Comparison of ENCODE assay signal across 10 mouse cellular contexts in genomic region chr5:148555156-148555555, GRCm38 (mm10). TPM values are rescaled to one million over a fixed set of nuclear protein-coding genes. Genes with fewer than 3 reads are reported as not detected.
DNase-seq lines count a peak whose midpoint lies in the region; ATAC-seq and TF ChIP-seq lines count a peak whose summit lies in the region.
"Had no signal": no experiment of that assay in that cellular context is flagged by ENCODE, and none has a peak within 500 bp of the region (broad histone marks: within the 10 kb centered on the region; RNA-seq: fewer than 3 reads in every experiment).

No protein-coding gene starts in this region.

- H3K9ac ChIP-seq in stomach, embryonic 14.5 days (replicated peaks; ENCODE audit: low read depth, low read length): no peak overlapping the region
- H3K9ac ChIP-seq in stomach, postnatal 0 days (ENCODE audit: low read length): no peak overlapping the region
- no peak overlapping the region for H3K9ac ChIP-seq in limb, embryonic 14.5 days (ENCODE audit: low read depth, low read length, severe bottlenecking)

- no peaks in the 10 kb centered on the region for H3K9me3 ChIP-seq in stomach, embryonic 14.5 days (ENCODE audit: control insufficient read depth, low read depth, low read length)
- H3K9me3 ChIP-seq in stomach, postnatal 0 days (ENCODE audit: control insufficient read depth, low read length): no peaks in the 10 kb centered on the region
- H3K9me3 ChIP-seq in limb, embryonic 14.5 days (ENCODE audit: control insufficient read depth, low read length): no peaks in the 10 kb centered on the region
- H3K9me3 ChIP-seq: embryonic facial prominence, embryonic 15.5 days had no signal

- intact Hi-C loops in heart, postnatal 25 days (cut with DNase I): no loop called here
- intact Hi-C loops in gastrocnemius, adult 2 months (cut with DNase I): loop anchor here (10.0 kb wide), 1 partner anchor 1600 kb away; no protein-coding TSS in a partner anchor

- H3K4me3 ChIP-seq in stomach, embryonic 14.5 days (ENCODE audit: low read depth, low read length): no peak overlapping the region
- no peak overlapping the region for H3K4me3 ChIP-seq in stomach, postnatal 0 days (ENCODE audit: low read depth, low read length)
- H3K4me3 ChIP-seq in limb, embryonic 14.5 days (replicated peaks; ENCODE audit: low read length): no peak overlapping the region
- H3K4me3 ChIP-seq in gastrocnemius, adult 2 months: no peak overlapping the region

- H3K4me1 ChIP-seq in stomach, embryonic 14.5 days (ENCODE audit: control insufficient read depth, insufficient read depth, low read length): peaks cover 11% of the 10 kb centered on the region; the same call in 1 of the 2 replicates
- no peaks in the 10 kb centered on the region for H3K4me1 ChIP-seq in stomach, postnatal 0 days (replicated peaks; ENCODE audit: control insufficient read depth, insufficient read depth)
- peaks cover 4% of the 10 kb centered on the region for H3K4me1 ChIP-seq in limb, embryonic 14.5 days (ENCODE audit: control insufficient read depth, insufficient read depth, low read length)

- H3K27me3 ChIP-seq in stomach, embryonic 14.5 days (ENCODE audit: control insufficient read depth, insufficient read depth, low read length): no peaks in the 10 kb centered on the region
- no peaks in the 10 kb centered on the region for H3K27me3 ChIP-seq in stomach, postnatal 0 days (ENCODE audit: control insufficient read depth, insufficient read depth, low read length)
- no peaks in the 10 kb centered on the region for H3K27me3 ChIP-seq in limb, embryonic 14.5 days (ENCODE audit: control insufficient read depth, insufficient read depth, low read length)
- H3K27me3 ChIP-seq: embryonic facial prominence, embryonic 15.5 days had no signal

- TF ChIP-seq CTCF in stomach, postnatal 0 days (IDR thresholded peaks at IDR 0.05; ENCODE audit: low read depth): no peak
- TF ChIP-seq CTCF in gastrocnemius, adult 2 months (IDR thresholded peaks at IDR 0.05): no peak

- peak overlapping the region; percentile 17; the same call in 1 of the 2 replicates for H3K4me2 ChIP-seq in stomach, embryonic 14.5 days (replicated peaks; ENCODE audit: low read depth, low read length)
- H3K4me2 ChIP-seq in stomach, postnatal 0 days (replicated peaks; ENCODE audit: low read depth): no peak overlapping the region
- H3K4me2 ChIP-seq in limb, embryonic 14.5 days (replicated peaks; ENCODE audit: low read depth, low read length, severe bottlenecking): 0 out of 2 replicates have a peak overlapping the region, but pooled peaks have one; percentile 27

- no peak overlapping the region for H3K27ac ChIP-seq in stomach, embryonic 14.5 days (ENCODE audit: low read length)
- no peak overlapping the region for H3K27ac ChIP-seq in stomach, postnatal 0 days (replicated peaks)
- no peak overlapping the region for H3K27ac ChIP-seq in limb, embryonic 14.5 days (replicated peaks; ENCODE audit: low read depth, low read length)
- H3K27ac ChIP-seq in gastrocnemius, adult 2 months: no peak overlapping the region; the same call in 1 of the 2 replicates
- H3K27ac ChIP-seq: embryonic facial prominence, embryonic 15.5 days had no signal

- WGBS in stomach, embryonic 14.5 days: 77% methylated on average over 10 of the region's 10 CpGs
- WGBS in stomach, postnatal 0 days: 89% methylated on average over 10 of the region's 10 CpGs
- WGBS in limb, embryonic 14.5 days: 75% methylated on average over 10 of the region's 10 CpGs

- TF ChIP-seq POLR2A in limb, embryonic 14.5 days (IDR thresholded peaks at IDR 0.05; ENCODE audit: borderline replicate concordance, extremely low read depth, insufficient read depth, insufficient read length): no peak

- H3K36me3 ChIP-seq in stomach, embryonic 14.5 days (ENCODE audit: control insufficient read depth, insufficient read depth, low read length): no peaks in the 10 kb centered on the region
- H3K36me3 ChIP-seq in stomach, postnatal 0 days (ENCODE audit: control insufficient read depth, insufficient read depth, low read length): no peaks in the 10 kb centered on the region
- no peaks in the 10 kb centered on the region for H3K36me3 ChIP-seq in limb, embryonic 14.5 days (ENCODE audit: control insufficient read depth, insufficient read depth, low read length)
- H3K36me3 ChIP-seq: embryonic facial prominence, embryonic 15.5 days had no signal

- no peak for TF ChIP-seq EP300 in stomach, postnatal 0 days (optimal IDR thresholded peaks at IDR 0.05)

- ATAC-seq in stomach, embryonic 14.5 days (ENCODE audit: insufficient number of reproducible peaks, insufficient read depth, low FRiP score, low read depth): no peak
- ATAC-seq in stomach, postnatal 0 days (ENCODE audit: low FRiP score, low TSS enrichment): no peak
- ATAC-seq in limb, embryonic 14.5 days (ENCODE audit: low FRiP score, low read depth): no peak

- peak; percentile 59 for DNase-seq in heart, adult 11 months
- DNase-seq in heart, postnatal 25 days (ENCODE audit: low spot score): no peak
- no peak for DNase-seq in stomach, postnatal 0 days (ENCODE audit: low spot score)
- DNase-seq in limb, embryonic 14.5 days (ENCODE audit: low spot score): no peak
- DNase-seq in spleen, postnatal 36 days (ENCODE audit: low spot score in 2 of 2): no peak
- no peak for DNase-seq in gastrocnemius, adult 2 months
- DNase-seq in urinary bladder, adult 2 months (ENCODE audit: low spot score): no peak
- DNase-seq: kidney, postnatal 14 days had no signal

RNA-seq across cellular contexts. Expression of gene Ubl3, which starts 2.6 kb away (rescaled TPM):
- 10 to 100 TPM; 89.6 to 99.7 TPM for total RNA-seq in heart, postnatal 25 days (2021)
- 69.5 and 76.3 TPM in 2 replicates for polyA plus RNA-seq in stomach, embryonic 14.5 days (2014; fragmentation: Nextera tagmentation; extraction: Ambion mirVana)
- polyA plus RNA-seq in stomach, postnatal 0 days (2015; fragmentation: Nextera tagmentation; extraction: Ambion mirVana): 117 and 123 TPM in 2 replicates
- polyA plus RNA-seq in limb, embryonic 14.5 days (2012; rRNA removed): 30.3 and 33.4 TPM in 2 replicates
- 73.6 and 84.6 TPM in 2 replicates for polyA plus RNA-seq in limb, embryonic 14.5 days (2014; fragmentation: Nextera tagmentation; extraction: Ambion mirVana)
- 100 to 1,000 TPM; 140 to 141 TPM for total RNA-seq in gastrocnemius, adult 2 months (2021)
- 50.8 and 66.5 TPM in 2 replicates for polyA plus RNA-seq in urinary bladder, adult 2 months (2012; rRNA removed)
